Mouse (Mus musculus) megakaryocyte, adult 5-6 weeks (primary cell): ENCODE measurements around the gene Nova2. TPM values are rescaled to one million over a fixed set of nuclear protein-coding genes. Genes with fewer than 3 reads are reported as not detected.

Experiments
- ATAC-seq: 2 replicates; pipeline ENCODE4 v1.8.0; 2016; ENCODE audit warnings: mild to moderate bottlenecking, inconsistent platforms; ENCODE audit not compliant: poor library complexity, severe bottlenecking
- total RNA-seq, 2 experiments: library from RNA; stranded (forward) in 1 of 2; stranded (reverse) in 1 of 2; fragments of 153-499, 151-499 nt in 1 of 2; fragments of 221-1000, 200-1000 nt in 1 of 2; gene quantifications; 2 replicates each; pipeline versions ENCODE4 v1.2.3 to v1.2.4; 2015 to 2017

Gene Nova2
- total RNA-seq, 2 experiments from 2014 or later = not detected

- ATAC-seq = no peak
These were observed 52.7 kb downstream of the Nova2 start for GRCm38 (mm10) chr7:18978381-18978780.

GRCm38 (mm10) chr7:18986503-18986902 is 60.8 kb downstream of the Nova2 start:
- no peak for ATAC-seq

GRCm38 (mm10) chr7:18987100-18987499 is 61.4 kb downstream of the Nova2 start, which contains the start of gene Nanos2:
Nanos2 (plus strand) TSS chr7:18987400.
- no peak for ATAC-seq

- no peak for ATAC-seq
These were observed 62.1 kb downstream of the Nova2 start for GRCm38 (mm10) chr7:18987747-18988146.

GRCm38 (mm10) chr7:18988780-18989179 is 63.1 kb downstream of the Nova2 start:
- no peak for ATAC-seq

- no peak for ATAC-seq
These were observed 64.3 kb downstream of the Nova2 start for GRCm38 (mm10) chr7:18989995-18990394.

- ATAC-seq = peak; percentile 94
These were observed 65.1 kb downstream of the Nova2 start, which contains the start of gene Mypop for GRCm38 (mm10) chr7:18990601-18991295. Mypop (plus strand) TSS chr7:18991245.

GRCm38 (mm10) chr7:18991660-18992293 is 66.1 kb downstream of the Nova2 start:
- ATAC-seq = no peak

GRCm38 (mm10) chr7:18992294-18992675 is 66.6 kb downstream of the Nova2 start:
- no peak for ATAC-seq

GRCm38 (mm10) chr7:18993036-18993435 is 67.3 kb downstream of the Nova2 start:
- no peak for ATAC-seq

GRCm38 (mm10) chr7:18998835-18999234 is 73.1 kb downstream of the Nova2 start:
- ATAC-seq = no peak

GRCm38 (mm10) chr7:19000421-19000820 is 74.7 kb downstream of the Nova2 start:
- no peak for ATAC-seq

GRCm38 (mm10) chr7:19001066-19001806 is 75.5 kb downstream of the Nova2 start:
- peak; percentile 64 for ATAC-seq

GRCm38 (mm10) chr7:19001807-19002085 is 76.1 kb downstream of the Nova2 start:
- no peak for ATAC-seq

- ATAC-seq = no peak
These were observed 76.4 kb downstream of the Nova2 start for GRCm38 (mm10) chr7:19002115-19002514.

- ATAC-seq = peak; percentile 66
These were observed 77.3 kb downstream of the Nova2 start for GRCm38 (mm10) chr7:19002848-19003498.

GRCm38 (mm10) chr7:19003902-19004630 is 78.4 kb downstream of the Nova2 start, which contains the start of gene Irf2bp1:
Irf2bp1 (plus strand) TSS chr7:19004044.
- peak; percentile 58 for ATAC-seq

- no peak for ATAC-seq
These were observed 79.0 kb downstream of the Nova2 start for GRCm38 (mm10) chr7:19004631-19005079.

- no peak for ATAC-seq
These were observed 79.9 kb downstream of the Nova2 start for GRCm38 (mm10) chr7:19005417-19006121.

GRCm38 (mm10) chr7:19006476-19006875 is 80.8 kb downstream of the Nova2 start:
- ATAC-seq = peak; percentile 60
